Comparison of ENCODE assay signal across 28 mouse cellular contexts in the genomic region with DNA sequence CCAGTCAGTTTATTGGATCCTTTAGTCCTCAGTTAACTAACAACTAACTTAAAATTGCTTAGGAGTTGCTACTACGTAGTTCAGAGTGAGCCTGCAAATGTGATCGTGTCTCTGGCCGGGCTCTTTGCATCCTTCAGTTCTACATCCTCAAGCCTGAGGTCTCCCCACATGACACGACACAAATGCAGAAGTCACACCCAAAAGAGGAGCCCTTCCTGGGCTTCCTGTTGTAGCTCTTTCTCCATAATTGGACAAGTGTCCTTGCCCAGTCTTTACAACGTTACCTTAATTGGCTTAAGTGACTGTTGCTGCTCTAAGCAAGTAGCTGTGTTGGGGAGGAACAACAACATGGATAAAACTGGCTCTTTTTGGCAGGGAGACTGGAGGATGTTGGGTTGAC. TPM values are rescaled to one million over a fixed set of nuclear protein-coding genes. Genes with fewer than 3 reads are reported as not detected.
A peak's percentile ranks its signal among the peaks of the same experiment; 100 is the strongest.
DNase-seq lines count a peak whose midpoint lies in the region; ATAC-seq and TF ChIP-seq lines count a peak whose summit lies in the region.
"Had no signal": no experiment of that assay in that cellular context is flagged by ENCODE, and none has a peak within 500 bp of the region (broad histone marks: within the 10 kb centered on the region; RNA-seq: fewer than 3 reads in every experiment).

No protein-coding gene starts in this region.

- no peaks in the 10 kb centered on the region for H3K27me3 ChIP-seq in heart, embryonic 10.5 days (ENCODE audit: insufficient read depth, poor library complexity, severe bottlenecking)
- no peaks in the 10 kb centered on the region for H3K27me3 ChIP-seq in intestine, postnatal 0 days (replicated peaks; ENCODE audit: control insufficient read depth, insufficient read depth, low read length)
- H3K27me3 ChIP-seq: forebrain, embryonic 12.5 days; midbrain, embryonic 12.5 days; Patski; stomach, embryonic 15.5 days had no signal

- peaks cover 16% of the 10 kb centered on the region for H3K36me3 ChIP-seq in heart, embryonic 10.5 days
- peaks cover 6% of the 10 kb centered on the region; the same call in 1 of the 2 replicates for H3K36me3 ChIP-seq in macrophage (ENCODE audit: inconsistent target)
- H3K36me3 ChIP-seq in intestine, postnatal 0 days (ENCODE audit: control insufficient read depth, insufficient read depth), result peaks cover 10% of the 10 kb centered on the region

- H3K4me1 ChIP-seq in heart, embryonic 10.5 days, result peaks cover 21% of the 10 kb centered on the region
- no peaks in the 10 kb centered on the region; the same call in 1 of the 2 replicates for H3K4me1 ChIP-seq in intestine, postnatal 0 days (replicated peaks; ENCODE audit: control insufficient read depth, insufficient read depth, low read length)
- H3K4me1 ChIP-seq: forebrain, embryonic 12.5 days; midbrain, embryonic 12.5 days had no signal

- intact Hi-C loops in heart, postnatal 25 days (cut with DNase I), result no loop called here

- no peak overlapping the region for H3K4me3 ChIP-seq in heart, embryonic 10.5 days
- no peak overlapping the region for H3K4me3 ChIP-seq in macrophage (ENCODE audit: inconsistent target)
- H3K4me3 ChIP-seq in intestine, postnatal 0 days (ENCODE audit: low read depth, low read length), result no peak overlapping the region
- H3K4me3 ChIP-seq: forebrain, embryonic 12.5 days; hindbrain, embryonic 10.5 days; midbrain, embryonic 12.5 days; stomach, embryonic 15.5 days had no signal

- H3K9me3 ChIP-seq in heart, embryonic 10.5 days, result no peaks in the 10 kb centered on the region
- H3K9me3 ChIP-seq in intestine, postnatal 0 days (ENCODE audit: control insufficient read depth), result no peaks in the 10 kb centered on the region
- H3K9me3 ChIP-seq: forebrain, embryonic 12.5 days; hindbrain, embryonic 10.5 days; midbrain, embryonic 12.5 days; stomach, embryonic 15.5 days had no signal

- ATAC-seq in granulocyte monocyte progenitor cell, adult 5-6 weeks (replicated peaks; ENCODE audit: poor library complexity, severe bottlenecking), result peak; percentile 99
- ATAC-seq in intestine, postnatal 0 days, result no peak
- ATAC-seq: hindbrain, postnatal 0 days; Patski had no signal

- WGBS in heart, embryonic 10.5 days, result 73% methylated on average over 5 of the region's 5 CpGs
- WGBS in macrophage (ENCODE audit: missing documents), result 29% methylated on average over 5 of the region's 5 CpGs
- WGBS in intestine, postnatal 0 days, result 86% methylated on average over 5 of the region's 5 CpGs

- DNase-seq in heart, embryonic 10.5 days (ENCODE audit: low spot score), result no peak
- no peak for DNase-seq in heart, postnatal 25 days (ENCODE audit: low spot score)
- DNase-seq in cerebellum, postnatal 36 days, result no peak
- no peak for DNase-seq in adrenal gland, adult 8-10 months
- DNase-seq: adrenal gland, postnatal 14 days; cerebellum, adult 9-10 months; gastrocnemius, postnatal 36 days; kidney, adult 11 months; left cerebral cortex, postnatal 4 days; lung, postnatal 4 days; thymus, postnatal 4 days had no signal

- TF ChIP-seq CTCF in intestine, postnatal 0 days (IDR thresholded peaks at IDR 0.05; ENCODE audit: low read depth), result no peak

- no peaks in the 10 kb centered on the region for H3K79me2 ChIP-seq in macrophage (ENCODE audit: inconsistent target)

- no peak overlapping the region for H3K4me2 ChIP-seq in intestine, postnatal 0 days (replicated peaks; ENCODE audit: low read depth)
- H3K4me2 ChIP-seq: forebrain, embryonic 12.5 days; heart, embryonic 11.5 days; midbrain, embryonic 12.5 days; stomach, embryonic 15.5 days had no signal

- no peak overlapping the region for H3K9ac ChIP-seq in intestine, postnatal 0 days (ENCODE audit: low read depth, low read length)
- H3K9ac ChIP-seq: forebrain, embryonic 12.5 days; midbrain, embryonic 12.5 days; stomach, embryonic 15.5 days had no signal

- peak overlapping the region; percentile 29; the same call in 1 of the 2 replicates for H3K27ac ChIP-seq in heart, embryonic 10.5 days
- 0 out of 2 replicates have a peak overlapping the region, but pooled peaks have one; percentile 7 for H3K27ac ChIP-seq in macrophage
- H3K27ac ChIP-seq in intestine, postnatal 0 days (ENCODE audit: low read depth, low read length), result no peak overlapping the region
- H3K27ac ChIP-seq: forebrain, embryonic 12.5 days; hindbrain, embryonic 10.5 days; hindbrain, postnatal 0 days; midbrain, embryonic 12.5 days; stomach, embryonic 15.5 days had no signal

RNA-seq across cellular contexts. Expression of gene Zswim1, which starts 7.1 kb away (rescaled TPM):
- 13.7 and 14.3 TPM in 2 replicates for polyA plus RNA-seq in heart, embryonic 10.5 days (2016; fragmentation: Nextera tagmentation; extraction: Ambion mirVana)
- 1 to 10 TPM; 3.6 to 4.5 TPM for total RNA-seq in heart, postnatal 25 days (2021)
- total RNA-seq in granulocyte monocyte progenitor cell, adult 5-6 weeks (2014; fragmentation: Nextera tagmentation), result 5.8 and 7.0 TPM in 2 replicates
- 2.8 and 3.5 TPM in 2 replicates for total RNA-seq in granulocyte monocyte progenitor cell, adult 5-6 weeks (2017)
- 1 to 10 TPM in 12 of 26 experiments, under 1 TPM in 12, not detected in 2; 0.36 to 3.9 (median 1.0) TPM for total RNA-seq in macrophage (2018; cell fraction: chromatin; rRNA removed)
- 1 to 10 TPM; 1.9 to 7.7 (median 5.5) TPM for total RNA-seq in macrophage (2018; cell fraction: cytosol; rRNA removed)
- 1 to 10 TPM in 22 of 26 experiments, under 1 TPM in 4; 0.60 to 5.6 (median 1.8) TPM for total RNA-seq in macrophage (2018; cell fraction: nucleus; rRNA removed)
- polyA plus RNA-seq in macrophage (2018), result 4.8 to 5.4 TPM (median 5.2 TPM) in 3 replicates
- 7.0 and 7.6 TPM in 2 replicates for polyA plus RNA-seq in intestine, postnatal 0 days (2015; fragmentation: Nextera tagmentation; extraction: Ambion mirVana)
- total RNA-seq in adrenal gland, adult 8-10 months (2022), result 10 to 100 TPM; 11.1 to 15.3 (median 13.4) TPM

RNA-seq across cellular contexts. Expression of gene Zswim3, which starts 10.4 kb away (rescaled TPM):
- polyA plus RNA-seq in heart, embryonic 10.5 days (2016; fragmentation: Nextera tagmentation; extraction: Ambion mirVana), result 7.7 and 9.7 TPM in 2 replicates
- total RNA-seq in heart, postnatal 25 days (2021), result 1 to 10 TPM; 2.5 to 3.1 TPM
- 2.7 and 4.1 TPM in 2 replicates for total RNA-seq in granulocyte monocyte progenitor cell, adult 5-6 weeks (2014; fragmentation: Nextera tagmentation)
- total RNA-seq in granulocyte monocyte progenitor cell, adult 5-6 weeks (2017), result 1.8 and 2.0 TPM in 2 replicates
- total RNA-seq in macrophage (2018; cell fraction: chromatin; rRNA removed), result 1 to 10 TPM in 22 of 26 experiments, under 1 TPM in 4; 0.50 to 7.0 (median 3.2) TPM
- 1 to 10 TPM in 22 of 26 experiments, under 1 TPM in 4; 0.65 to 4.2 (median 2.9) TPM for total RNA-seq in macrophage (2018; cell fraction: cytosol; rRNA removed)
- total RNA-seq in macrophage (2018; cell fraction: nucleus; rRNA removed), result 1 to 10 TPM in 25 of 26 experiments, under 1 TPM in 1; 0.78 to 7.5 (median 2.9) TPM
- 3.3 to 3.6 TPM (median 3.4 TPM) in 3 replicates for polyA plus RNA-seq in macrophage (2018)
- 3.7 and 4.2 TPM in 2 replicates for polyA plus RNA-seq in intestine, postnatal 0 days (2015; fragmentation: Nextera tagmentation; extraction: Ambion mirVana)
- total RNA-seq in adrenal gland, adult 8-10 months (2022), result 1 to 10 TPM; 4.0 to 6.7 (median 5.7) TPM

RNA-seq across cellular contexts. Expression of gene Acot8, which starts 10.7 kb away (rescaled TPM):
- 17.8 and 21.5 TPM in 2 replicates for polyA plus RNA-seq in heart, embryonic 10.5 days (2016; fragmentation: Nextera tagmentation; extraction: Ambion mirVana)
- 10 to 100 TPM; 10.7 to 12.2 TPM for total RNA-seq in heart, postnatal 25 days (2021)
- total RNA-seq in granulocyte monocyte progenitor cell, adult 5-6 weeks (2014; fragmentation: Nextera tagmentation), result 24.7 and 25.5 TPM in 2 replicates
- total RNA-seq in granulocyte monocyte progenitor cell, adult 5-6 weeks (2017), result 22.3 and 32.6 TPM in 2 replicates
- 10 to 100 TPM; 13.2 to 88.3 (median 46.7) TPM for total RNA-seq in macrophage (2018; cell fraction: chromatin; rRNA removed)
- 10 to 100 TPM; 10.1 to 25.7 (median 18.6) TPM for total RNA-seq in macrophage (2018; cell fraction: cytosol; rRNA removed)
- total RNA-seq in macrophage (2018; cell fraction: nucleus; rRNA removed), result 10 to 100 TPM in 25 of 26 experiments, 1 to 10 TPM in 1; 10.0 to 45.4 (median 28.2) TPM
- polyA plus RNA-seq in macrophage (2018), result 9.7 to 17.7 TPM (median 17.1 TPM) in 3 replicates
- polyA plus RNA-seq in intestine, postnatal 0 days (2015; fragmentation: Nextera tagmentation; extraction: Ambion mirVana), result 52.5 and 54.4 TPM in 2 replicates
- 10 to 100 TPM; 32.9 to 46.5 (median 39.6) TPM for total RNA-seq in adrenal gland, adult 8-10 months (2022)

RNA-seq across cellular contexts. Expression of gene Spata25, which starts 13.0 kb away (rescaled TPM):
- 0.38 TPM in 1 of 2 replicates, not detected in the other for polyA plus RNA-seq in heart, embryonic 10.5 days (2016; fragmentation: Nextera tagmentation; extraction: Ambion mirVana)
- under 1 TPM; 0.42 to 0.64 TPM for total RNA-seq in heart, postnatal 25 days (2021)
- not detected in 2 replicates for total RNA-seq in granulocyte monocyte progenitor cell, adult 5-6 weeks (2014; fragmentation: Nextera tagmentation)
- total RNA-seq in granulocyte monocyte progenitor cell, adult 5-6 weeks (2017), result not detected in 2 replicates
- total RNA-seq in macrophage (2018; cell fraction: chromatin; rRNA removed), result 100 to 1,000 TPM in 3 of 26 experiments, 10 to 100 TPM in 23; 11.3 to 125 (median 43.8) TPM
- 1 to 10 TPM in 4 of 26 experiments, under 1 TPM in 17, not detected in 5; 0.17 to 2.9 (median 0.62) TPM for total RNA-seq in macrophage (2018; cell fraction: cytosol; rRNA removed)
- 10 to 100 TPM in 14 of 26 experiments, 1 to 10 TPM in 12; 2.0 to 75.9 (median 11.1) TPM for total RNA-seq in macrophage (2018; cell fraction: nucleus; rRNA removed)
- 0.80 TPM in 1 of 3 replicates, not detected in the others for polyA plus RNA-seq in macrophage (2018)
- not detected in 2 replicates for polyA plus RNA-seq in intestine, postnatal 0 days (2015; fragmentation: Nextera tagmentation; extraction: Ambion mirVana)
- under 1 TPM in 2 of 4 experiments, not detected in 2; 0.51 to 0.86 TPM for total RNA-seq in adrenal gland, adult 8-10 months (2022)
- total RNA-seq: adrenal gland, postnatal 14 days; gastrocnemius, adult 18-20 months; hindbrain, postnatal 0 days; neutrophil, adult 5-6 weeks had no signal
- polyA plus RNA-seq: forebrain, embryonic 12.5 days; heart, embryonic 11.5 days; heart, postnatal 0 days; hindbrain, embryonic 10.5 days; hindbrain, postnatal 0 days; kidney, embryonic 16.5 days; large intestine, adult 2 months; liver, adult 2 months; lung, embryonic 16.5 days; stomach, embryonic 15.5 days had no signal

RNA-seq across cellular contexts. Expression of gene Ctsa, which starts 17.3 kb away (rescaled TPM):
- polyA plus RNA-seq in heart, embryonic 10.5 days (2016; fragmentation: Nextera tagmentation; extraction: Ambion mirVana), result 138 and 149 TPM in 2 replicates
- 100 to 1,000 TPM in 1 of 2 experiments, 10 to 100 TPM in 1; 90.9 to 108 TPM for total RNA-seq in heart, postnatal 25 days (2021)
- 89.0 and 135 TPM in 2 replicates for total RNA-seq in granulocyte monocyte progenitor cell, adult 5-6 weeks (2014; fragmentation: Nextera tagmentation)
- total RNA-seq in granulocyte monocyte progenitor cell, adult 5-6 weeks (2017), result 79.5 and 109 TPM in 2 replicates
- total RNA-seq in macrophage (2018; cell fraction: chromatin; rRNA removed), result 1,000 to 10,000 TPM in 5 of 26 experiments, 100 to 1,000 TPM in 21; 231 to 1,612 (median 642) TPM
- 1,000 to 10,000 TPM in 19 of 26 experiments, 100 to 1,000 TPM in 7; 818 to 1,776 (median 1,127) TPM for total RNA-seq in macrophage (2018; cell fraction: cytosol; rRNA removed)
- 1,000 to 10,000 TPM in 20 of 26 experiments, 100 to 1,000 TPM in 6; 377 to 1,961 (median 1,176) TPM for total RNA-seq in macrophage (2018; cell fraction: nucleus; rRNA removed)
- 1,416 to 1,739 TPM (median 1,652 TPM) in 3 replicates for polyA plus RNA-seq in macrophage (2018)
- polyA plus RNA-seq in intestine, postnatal 0 days (2015; fragmentation: Nextera tagmentation; extraction: Ambion mirVana), result 1,079 and 1,142 TPM in 2 replicates
- 100 to 1,000 TPM; 103 to 166 (median 137) TPM for total RNA-seq in adrenal gland, adult 8-10 months (2022)
